Mouse (Mus musculus) left cerebral cortex, adult 9 months (tissue): ENCODE measurements around the gene Wdr46.
A peak's percentile ranks its signal among the peaks of the same experiment; 100 is the strongest.

ENCODE experiments used
- DNase-seq, 2 experiments: peaks; one replicate each; pipeline ENCODE4 v3.0.0; 2022; ENCODE audit warnings: low spot score in 2 of 2

Wdr46 gene

DNA sequence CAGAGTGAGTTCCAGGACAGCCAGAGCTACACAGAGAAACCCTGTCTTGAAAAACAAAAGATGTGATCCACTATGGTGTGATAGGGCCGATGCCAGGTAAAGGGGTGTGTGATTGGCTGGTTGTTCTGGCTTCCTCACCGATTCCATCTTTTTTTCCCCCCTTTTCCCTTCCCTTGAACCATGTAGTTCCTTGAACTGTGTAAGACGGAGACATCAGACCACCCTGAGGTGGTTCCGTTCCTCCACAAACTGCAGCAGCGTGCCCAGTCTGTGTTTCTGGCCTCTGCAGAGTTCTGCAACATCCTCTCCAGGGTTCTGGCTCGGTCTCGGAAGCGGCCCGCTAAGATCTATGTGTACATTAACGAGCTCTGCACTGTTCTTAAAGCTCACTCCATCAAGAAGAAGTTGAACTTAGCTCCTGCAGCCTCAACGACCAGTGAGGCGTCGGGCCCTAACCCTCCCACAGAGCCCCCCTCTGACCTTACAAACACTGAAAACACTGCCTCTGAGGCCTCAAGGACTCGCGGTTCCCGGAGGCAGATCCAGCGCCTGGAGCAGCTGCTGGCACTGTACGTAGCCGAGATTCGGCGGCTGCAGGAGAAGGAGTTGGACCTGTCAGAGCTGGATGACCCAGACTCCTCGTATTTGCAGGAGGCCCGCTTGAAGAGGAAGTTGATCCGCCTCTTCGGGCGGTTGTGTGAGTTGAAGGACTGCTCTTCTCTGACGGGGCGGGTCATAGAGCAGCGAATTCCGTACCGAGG is 29.2 kb upstream of the Wdr46 start:
- no peak for DNase-seq

DNA sequence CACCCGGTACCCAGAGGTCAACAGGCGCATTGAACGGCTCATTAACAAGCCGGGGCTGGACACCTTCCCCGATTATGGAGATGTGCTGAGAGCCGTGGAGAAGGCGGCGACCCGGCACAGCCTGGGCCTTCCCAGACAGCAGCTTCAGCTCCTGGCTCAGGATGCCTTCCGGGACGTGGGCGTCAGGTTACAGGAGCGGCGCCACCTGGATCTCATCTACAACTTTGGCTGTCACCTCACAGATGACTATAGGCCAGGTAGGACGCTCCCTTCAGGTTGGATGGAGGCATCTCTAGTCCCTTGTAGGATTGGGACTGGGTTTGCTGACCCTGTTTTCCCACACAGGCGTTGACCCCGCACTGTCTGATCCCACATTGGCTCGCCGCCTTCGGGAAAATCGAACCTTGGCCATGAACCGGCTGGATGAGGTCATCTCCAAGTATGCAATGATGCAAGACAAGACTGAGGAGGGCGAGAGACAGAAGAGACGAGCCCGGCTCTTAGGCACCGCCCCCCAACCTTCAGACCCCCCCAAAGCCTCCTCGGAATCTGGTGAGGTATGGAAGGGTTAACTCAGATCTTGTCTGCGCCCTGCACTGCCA is 28.5 kb upstream of the Wdr46 start:
- DNase-seq = no peak

DNA sequence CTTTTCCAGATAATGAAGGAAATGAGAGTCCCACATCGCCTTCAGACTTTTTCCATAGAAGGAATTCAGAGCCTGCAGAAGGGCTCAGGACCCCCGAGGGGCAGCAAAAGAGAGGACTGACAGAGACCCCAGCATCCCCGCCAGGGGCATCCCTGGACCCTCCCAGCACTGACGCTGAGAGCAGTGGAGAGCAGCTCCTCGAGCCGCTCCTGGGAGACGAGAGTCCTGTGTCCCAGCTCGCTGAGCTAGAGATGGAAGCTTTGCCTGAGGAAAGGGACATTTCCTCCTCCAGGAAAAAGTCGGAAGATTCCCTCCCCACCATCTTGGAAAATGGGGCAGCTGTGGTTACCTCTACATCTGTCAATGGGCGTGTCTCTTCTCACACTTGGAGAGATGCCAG is 27.2 kb upstream of the Wdr46 start:
- no peak for DNase-seq

DNA sequence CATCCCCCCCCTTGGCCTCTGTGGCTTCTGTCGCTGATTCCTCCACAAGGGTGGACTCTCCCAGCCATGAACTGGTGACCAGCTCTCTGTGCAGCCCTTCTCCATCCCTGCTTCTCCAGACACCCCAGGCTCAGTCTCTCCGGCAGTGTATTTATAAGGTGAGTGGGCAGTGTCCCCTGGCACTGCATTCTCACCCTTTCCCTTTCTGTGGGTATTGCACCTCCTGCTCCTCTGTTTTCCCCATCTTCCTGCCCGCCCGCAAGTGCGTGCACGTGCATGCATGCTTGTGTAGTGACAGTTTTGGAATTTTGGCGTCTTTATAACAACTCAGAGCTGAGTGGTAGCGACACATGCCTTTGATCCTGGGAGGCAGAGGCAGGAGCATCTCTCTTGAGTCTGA is 26.6 kb upstream of the Wdr46 start:
- DNase-seq = no peak

DNA sequence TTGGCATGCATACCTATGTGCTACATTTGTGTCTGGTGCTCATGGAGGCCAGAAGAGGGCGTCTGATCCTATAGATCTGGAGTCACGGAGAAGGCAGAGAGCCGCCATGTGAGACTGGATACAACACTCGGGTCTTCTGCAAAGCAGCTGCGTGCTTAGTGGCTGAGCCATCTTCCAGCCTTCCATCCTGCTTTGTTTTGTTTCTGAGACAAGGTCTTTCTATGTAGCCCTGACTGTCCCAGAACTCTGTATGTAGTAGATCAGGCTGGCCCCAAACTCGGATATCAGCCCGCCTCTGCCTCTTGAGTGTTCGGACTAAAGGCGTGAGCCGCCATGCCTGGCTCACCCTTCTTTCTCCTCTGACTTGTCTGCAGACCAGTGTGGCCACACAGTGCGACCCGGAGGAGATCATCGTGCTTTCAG is 25.5 kb upstream of the Wdr46 start:
- DNase-seq = no peak

DNA sequence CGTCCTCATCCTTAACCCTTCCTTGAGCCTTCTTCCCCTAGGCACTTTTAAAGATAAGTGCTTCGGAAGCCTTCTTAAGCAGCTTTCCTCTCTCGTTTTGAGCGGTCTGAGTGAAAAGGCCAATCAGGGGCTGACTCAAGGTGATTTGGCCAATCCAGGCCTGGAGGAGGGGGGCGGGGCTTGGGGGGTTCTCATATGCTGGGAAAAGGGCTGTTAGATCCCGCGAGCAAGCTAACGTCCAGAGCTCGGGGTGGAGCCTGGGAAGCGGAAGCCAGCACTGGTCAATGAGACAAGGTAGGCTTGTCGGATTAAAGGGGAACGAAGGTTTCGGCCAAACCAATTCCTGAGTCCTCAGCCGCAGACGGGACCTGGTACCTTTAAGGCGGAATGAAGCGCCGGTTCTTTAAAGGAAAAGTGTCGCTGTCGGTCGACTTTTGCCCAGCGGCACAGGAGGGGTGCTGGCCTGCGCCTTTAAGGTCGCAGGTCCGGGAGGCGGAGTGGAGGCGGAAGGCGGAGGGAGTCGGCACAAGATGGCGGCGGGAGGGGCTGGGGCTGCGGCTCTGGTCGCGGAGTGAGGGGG is 24.7 kb upstream of the Wdr46 start, which contains the start of the genes Tapbp and Zbtb22:
Gene Tapbp, plus strand, starts transcription at position 229 of the 580 bp plus-strand sequence.
Gene Zbtb22, plus strand, starts transcription at position 234 of the 580 bp plus-strand sequence.
- peak; percentile 95 to 98 for DNase-seq

DNA sequence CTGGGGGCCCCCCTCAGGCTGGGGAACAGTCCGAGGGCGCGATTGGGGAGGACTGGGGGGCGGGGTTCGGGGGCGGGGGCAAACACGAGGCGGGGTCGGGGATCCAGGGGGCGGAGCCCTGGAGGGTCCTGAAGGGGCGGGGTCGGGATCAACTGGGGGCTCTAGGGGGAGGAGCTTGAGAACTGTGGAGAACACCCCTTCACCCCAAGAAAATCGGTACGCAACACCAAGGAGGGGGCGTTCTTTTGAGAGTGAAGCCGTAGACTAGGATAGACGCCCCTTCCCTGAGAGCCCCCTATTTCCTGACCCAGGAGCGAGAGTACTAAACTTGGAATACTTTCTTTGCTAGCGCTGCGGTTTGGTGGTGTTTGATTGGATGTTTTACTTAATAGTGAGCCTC is 24.2 kb upstream of the Wdr46 start:
- no peak for DNase-seq

DNA sequence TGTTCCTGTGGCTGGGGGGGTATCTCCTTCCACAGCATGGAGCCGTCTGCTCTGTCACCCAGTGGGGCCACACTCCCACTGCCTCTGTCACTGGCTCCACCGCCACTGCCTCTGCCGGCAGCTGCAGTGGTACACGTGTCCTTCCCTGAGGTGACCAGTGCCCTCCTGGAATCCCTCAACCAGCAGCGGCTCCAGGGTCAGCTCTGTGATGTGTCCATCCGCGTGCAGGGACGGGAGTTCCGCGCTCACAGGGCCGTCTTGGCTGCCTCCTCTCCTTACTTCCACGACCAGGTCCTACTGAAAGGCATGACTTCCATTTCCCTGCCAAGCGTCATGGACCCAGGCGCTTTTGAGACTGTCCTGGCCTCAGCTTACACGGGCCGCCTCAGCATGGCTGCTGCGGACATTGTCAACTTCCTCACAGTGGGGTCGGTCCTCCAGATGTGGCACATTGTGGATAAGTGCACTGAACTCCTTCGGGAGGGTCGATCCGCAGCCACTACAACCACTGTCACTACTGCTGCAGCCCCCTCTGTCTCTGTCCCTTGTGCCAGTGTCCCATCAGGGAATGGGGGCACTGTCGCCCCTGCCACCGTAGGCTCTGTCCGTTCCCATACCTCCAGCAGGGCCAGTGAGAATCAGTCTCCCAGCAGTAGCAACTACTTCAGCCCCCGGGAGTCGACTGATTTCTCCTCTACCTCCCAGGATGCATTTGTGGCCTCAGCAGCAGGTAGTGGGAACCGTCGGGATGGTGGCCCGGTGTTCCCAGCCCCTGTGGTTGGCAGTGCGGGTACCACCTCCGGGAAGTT is 23.4 kb upstream of the Wdr46 start:
- no peak for DNase-seq

DNA sequence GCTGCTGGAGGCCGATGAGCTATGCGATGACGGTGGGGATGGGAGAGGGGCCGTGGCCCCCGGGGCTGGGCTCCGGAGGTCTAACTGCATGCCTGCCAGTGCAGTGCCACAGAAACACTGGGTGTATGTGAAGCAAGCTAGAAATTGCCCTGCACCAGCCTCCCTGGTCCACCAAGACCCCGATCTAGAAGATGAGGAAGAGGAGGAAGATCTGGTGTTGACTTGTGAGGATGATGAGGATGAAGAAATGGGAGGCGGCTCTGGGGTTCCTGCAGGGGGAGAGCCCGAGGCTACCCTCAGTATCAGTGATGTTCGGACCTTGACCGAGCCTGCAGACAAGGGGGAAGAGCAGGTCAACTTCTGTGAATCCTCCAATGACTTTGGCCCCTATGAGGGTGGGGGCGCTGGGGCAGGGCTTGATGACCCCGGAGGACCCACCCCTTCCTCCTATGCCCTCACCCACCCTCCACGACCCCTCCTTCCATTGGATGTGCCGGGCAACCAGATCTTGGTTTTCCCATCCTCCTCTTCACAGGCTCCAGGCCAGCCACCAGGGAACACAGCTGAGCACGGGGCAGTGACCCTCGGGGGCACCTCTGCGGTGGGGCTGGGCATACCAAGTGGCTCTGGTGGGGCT is 22.7 kb upstream of the Wdr46 start:
- no peak for DNase-seq

DNA sequence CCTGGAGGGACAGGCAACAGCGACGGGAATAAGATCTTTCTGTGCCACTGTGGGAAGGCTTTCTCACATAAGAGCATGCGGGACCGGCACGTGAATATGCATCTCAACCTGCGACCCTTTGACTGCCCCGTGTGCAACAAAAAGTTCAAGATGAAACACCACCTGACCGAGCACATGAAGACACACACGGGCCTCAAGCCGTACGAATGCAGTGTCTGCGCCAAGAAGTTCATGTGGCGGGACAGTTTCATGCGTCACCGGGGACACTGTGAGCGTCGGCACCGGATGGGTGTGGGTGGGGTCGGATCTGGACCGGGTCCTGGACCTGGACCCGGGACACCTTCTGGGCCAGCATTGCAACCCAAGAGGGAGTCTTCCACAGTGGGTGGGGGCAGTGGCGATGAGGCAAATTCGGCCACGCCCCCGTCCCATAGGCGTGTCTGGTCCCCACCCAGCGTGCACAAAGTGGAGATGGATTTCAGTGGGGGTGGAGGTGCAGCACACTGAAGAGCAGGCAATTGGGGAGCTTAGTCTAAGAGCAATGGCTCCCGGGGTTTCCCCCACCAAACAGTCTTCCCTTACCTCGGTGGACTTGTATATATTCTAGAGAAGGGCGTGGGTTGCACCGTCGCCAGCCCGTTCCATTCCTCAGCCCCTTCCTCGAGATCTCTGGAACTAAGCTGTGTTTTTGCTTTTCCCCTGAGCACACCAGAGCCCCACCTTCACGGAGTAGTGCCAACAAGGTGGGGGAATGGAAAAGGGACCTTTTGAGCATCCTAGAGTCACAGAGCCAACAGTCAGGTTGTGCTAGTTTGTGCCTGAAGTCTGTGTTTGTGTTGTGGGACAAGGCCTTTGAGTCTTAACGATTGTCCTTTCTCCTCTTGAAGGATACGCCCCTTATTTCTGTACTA is 21.9 kb upstream of the Wdr46 start:
- no peak for DNase-seq

DNA sequence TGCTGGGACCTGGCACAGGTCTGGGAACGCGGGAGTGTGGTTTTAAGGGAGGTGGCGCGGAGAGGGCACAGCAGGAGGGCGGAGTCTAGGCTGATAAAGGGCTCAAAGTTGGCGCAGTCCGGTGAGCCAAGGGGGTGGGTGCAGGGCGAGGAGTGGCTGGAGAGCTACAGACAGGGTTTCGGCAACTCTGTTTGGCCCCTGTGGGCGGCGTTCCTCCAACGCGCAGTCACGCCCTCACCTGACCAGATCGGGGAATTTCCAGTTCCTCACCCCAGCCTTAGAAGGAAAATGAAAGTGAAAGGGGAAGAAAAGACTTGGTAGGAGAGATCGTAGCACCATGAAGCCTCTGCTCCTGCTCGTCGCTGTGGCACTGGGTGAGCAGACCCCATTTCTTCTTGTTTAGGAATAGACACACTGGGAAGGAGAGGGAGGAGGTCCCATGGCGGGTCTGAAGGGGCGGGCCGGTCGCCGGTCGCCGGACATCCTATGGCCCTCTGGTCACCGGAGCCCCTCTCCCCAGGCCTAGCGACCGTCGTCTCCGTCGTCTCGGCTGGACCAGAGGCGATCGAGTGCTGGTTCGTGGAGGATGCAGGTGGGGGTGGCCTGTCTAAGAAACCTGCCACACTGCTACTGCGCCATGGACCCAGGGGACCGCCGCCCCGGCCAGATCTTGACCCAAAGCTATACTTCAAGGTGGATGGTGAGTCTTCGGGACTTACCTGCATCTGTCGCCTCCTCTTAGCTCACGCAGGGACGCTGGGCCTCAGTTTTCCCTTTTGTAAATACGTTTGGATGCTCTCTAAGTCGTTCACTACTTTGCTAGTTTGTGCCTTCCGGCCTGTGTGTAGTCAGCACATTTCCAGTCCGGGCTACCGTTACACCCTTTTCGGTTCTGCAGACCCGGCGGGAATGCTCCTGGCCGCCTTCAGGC is 20.8 kb upstream of the Wdr46 start:
- peak in 1 of 2 experiments; percentile 69 for DNase-seq

DNA sequence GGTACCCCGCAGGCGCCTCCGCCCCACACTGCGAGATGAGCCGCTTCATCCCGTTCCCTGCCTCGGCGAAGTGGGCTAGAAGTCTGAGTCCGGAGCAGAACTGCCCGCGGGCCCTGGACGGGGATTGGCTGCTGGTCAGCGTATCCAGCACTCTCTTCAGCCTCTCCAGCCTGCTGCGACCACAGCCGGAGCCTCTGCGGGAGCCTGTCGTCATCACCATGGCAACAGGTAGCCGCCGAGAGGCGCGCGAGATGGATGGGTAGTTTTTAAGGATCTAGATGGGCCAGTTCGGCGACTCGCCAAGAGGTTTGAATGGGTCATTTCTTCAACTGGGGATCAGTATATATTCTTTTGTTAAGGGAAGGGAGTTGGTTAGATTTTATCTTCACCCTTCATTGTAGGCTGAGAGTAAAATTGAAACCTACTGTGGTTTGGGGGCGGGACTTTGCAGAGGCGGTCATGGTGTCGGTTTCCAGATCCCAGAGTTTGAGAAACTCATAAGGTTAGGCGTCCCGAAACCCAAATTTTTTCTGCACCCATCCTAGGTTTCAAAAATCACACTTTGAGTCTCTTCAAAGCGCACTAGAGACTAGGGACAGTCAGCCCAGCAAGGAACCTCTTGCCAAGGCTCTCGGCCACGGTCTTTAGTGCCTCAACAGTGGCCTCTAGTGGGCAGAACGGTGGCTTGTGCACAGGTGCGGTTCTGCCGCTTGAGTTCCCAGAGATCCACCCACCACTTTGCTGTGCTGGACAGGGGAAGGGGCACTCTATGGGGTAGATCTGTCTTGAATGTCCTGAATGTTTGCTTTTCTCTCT is 20.0 kb upstream of the Wdr46 start:
- peak in 1 of 2 experiments; percentile 77 for DNase-seq

DNA sequence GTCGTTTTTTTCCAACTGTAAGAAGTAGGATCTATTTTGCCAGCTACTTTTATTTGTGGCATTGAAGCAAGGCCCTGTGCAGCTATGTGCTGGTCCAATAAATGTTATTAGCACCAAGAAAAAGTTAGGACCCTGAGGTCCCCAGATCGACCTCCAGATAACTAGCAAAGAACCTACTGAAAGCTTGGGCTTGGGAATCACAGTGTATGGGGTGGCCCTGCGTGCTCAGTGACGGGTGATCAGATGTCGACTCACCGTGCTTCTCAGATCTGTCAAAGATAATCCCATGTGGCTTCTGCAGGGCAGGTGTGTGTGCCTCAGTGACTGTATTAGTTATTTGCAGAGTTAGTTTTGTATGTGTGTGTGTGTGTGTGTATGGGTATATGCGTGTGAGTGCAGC is 19.1 kb upstream of the Wdr46 start:
- no peak for DNase-seq

DNA sequence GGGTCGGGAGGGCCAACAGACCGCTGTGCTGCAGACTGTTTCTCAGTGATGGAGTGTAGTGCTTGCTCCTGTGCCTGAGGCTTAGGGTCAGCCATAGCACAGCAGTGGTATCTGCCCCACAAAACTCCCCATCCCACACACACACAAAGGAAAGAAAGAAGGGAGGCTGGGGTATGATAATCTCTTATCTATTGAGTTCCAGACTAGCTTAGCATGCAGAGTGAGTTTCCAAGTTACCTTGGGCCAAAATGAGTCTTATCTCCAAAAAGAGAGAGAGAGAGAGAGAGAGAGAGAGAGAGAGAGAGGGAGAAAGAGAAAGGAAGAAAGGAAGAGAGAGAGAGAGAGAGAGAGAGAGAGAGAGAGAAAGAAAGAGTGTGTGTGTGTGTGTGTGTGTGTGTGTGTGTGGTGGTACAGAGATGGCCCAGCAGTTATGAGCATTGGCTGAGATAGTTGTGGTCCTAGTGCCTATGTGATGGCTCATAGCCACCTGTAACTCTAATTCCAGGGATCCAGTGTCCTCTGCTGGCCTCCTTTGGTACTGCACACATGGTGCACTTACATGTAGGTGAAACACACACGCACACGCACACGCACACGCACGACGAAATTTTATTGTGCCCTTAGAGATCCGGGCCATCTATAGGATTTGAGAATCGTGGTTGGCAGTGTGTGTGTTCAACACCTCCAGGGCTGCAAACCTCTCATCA is 15.7 kb upstream of the Wdr46 start:
- no peak for DNase-seq

DNA sequence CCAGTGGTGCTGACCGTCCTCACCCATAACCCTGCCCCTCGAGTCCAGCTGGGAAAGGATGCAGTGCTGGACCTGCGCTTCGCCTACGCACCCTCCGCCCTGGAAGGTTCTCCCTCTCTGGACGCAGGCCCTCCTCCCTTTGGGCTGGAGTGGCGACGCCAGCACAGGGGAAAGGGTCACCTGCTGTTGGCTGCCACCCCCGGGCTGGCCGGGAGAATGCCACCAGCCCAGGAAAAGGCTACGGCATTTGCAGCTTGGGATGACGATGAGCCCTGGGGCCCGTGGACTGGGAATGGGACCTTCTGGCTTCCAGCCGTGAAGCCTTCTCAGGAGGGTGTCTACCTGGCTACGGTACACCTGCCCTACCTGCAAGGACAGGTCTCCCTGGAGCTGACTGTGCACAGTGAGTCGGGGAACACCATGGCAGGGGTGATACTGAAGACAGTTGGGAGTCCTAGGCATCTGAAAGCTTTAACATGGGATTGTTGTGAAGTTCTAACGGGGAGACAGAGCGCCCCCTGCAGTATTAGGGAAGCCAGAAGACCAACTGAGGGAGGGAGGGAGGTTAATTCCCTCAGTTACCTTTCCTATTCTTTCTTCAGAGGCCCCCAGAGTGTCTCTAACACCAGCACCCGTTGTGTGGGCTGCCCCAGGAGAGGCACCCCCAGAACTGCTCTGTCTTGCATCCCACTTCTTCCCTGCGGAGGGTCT is 14.9 kb upstream of the Wdr46 start:
- no peak for DNase-seq

DNA sequence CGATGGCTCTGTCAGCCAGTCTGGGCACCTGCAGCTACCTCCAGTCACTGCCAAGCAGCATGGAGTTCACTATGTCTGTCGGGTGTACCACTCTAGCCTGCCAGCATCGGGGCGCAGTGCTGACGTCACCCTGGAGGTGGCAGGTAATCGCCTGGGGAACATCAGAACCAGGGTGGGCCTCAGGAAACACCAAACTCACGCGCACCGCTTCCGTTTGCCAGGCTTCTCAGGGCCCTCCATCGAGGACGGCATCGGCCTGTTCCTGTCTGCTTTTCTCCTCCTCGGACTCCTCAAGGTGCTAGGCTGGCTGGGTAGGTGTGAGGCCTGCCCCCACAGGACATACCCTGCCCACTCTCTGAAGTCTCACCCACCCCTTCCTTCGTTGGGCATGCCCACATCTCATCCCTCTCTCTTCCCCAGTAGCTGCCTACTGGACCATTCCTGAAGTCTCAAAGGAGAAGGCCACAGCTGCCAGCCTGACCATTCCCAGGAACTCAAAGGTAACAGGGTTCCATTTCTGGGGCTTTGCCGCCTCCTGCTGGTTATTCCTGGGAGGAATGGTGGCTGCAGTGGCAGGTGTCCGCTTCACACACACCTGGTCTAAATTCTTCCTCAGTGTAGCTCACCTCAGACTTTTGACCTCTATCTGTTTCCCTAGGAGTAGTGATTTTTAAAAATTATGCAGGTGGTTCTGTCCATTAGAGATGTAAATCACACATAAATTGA is 14.1 kb upstream of the Wdr46 start:
- no peak for DNase-seq
